Comparison of ENCODE assay signal across 9 mouse cellular contexts in genomic region chr16:30283743-30284337, GRCm38 (mm10). TPM values are rescaled to one million over a fixed set of nuclear protein-coding genes. Genes with fewer than 3 reads are reported as not detected.
A peak's percentile ranks its signal among the peaks of the same experiment; 100 is the strongest.
DNase-seq lines count a peak whose midpoint lies in the region; ATAC-seq and TF ChIP-seq lines count a peak whose summit lies in the region.
"Had no signal": no experiment of that assay in that cellular context is flagged by ENCODE, and none has a peak within 500 bp of the region (broad histone marks: within the 10 kb centered on the region; RNA-seq: fewer than 3 reads in every experiment).

No protein-coding gene starts in this region.

- H3K4me1 ChIP-seq in bone marrow, adult 2 months (ENCODE audit: control insufficient read depth, insufficient read depth, low read length): no peaks in the 10 kb centered on the region
- 0 out of 2 replicates have a peak, but pooled peaks cover 4% of the 10 kb centered on the region for H3K4me1 ChIP-seq in forebrain, embryonic 14.5 days (ENCODE audit: control insufficient read depth, insufficient read depth, low read length)
- peaks cover 26% of the 10 kb centered on the region for H3K4me1 ChIP-seq in intestine, embryonic 16.5 days (ENCODE audit: control insufficient read depth, insufficient read depth, low read length)
- H3K4me1 ChIP-seq in stomach, embryonic 16.5 days (ENCODE audit: control insufficient read depth, insufficient read depth, low read length): peaks cover 11% of the 10 kb centered on the region; the same call in 1 of the 2 replicates

- peak; percentile 60 for TF ChIP-seq CTCF in bone marrow, adult 2 months (IDR thresholded peaks at IDR 0.05; ENCODE audit: control insufficient read depth, insufficient read depth, low read length)

- H3K27ac ChIP-seq in bone marrow, adult 2 months (ENCODE audit: control insufficient read depth, insufficient read depth, low read depth, low read length, poor library complexity): no peak overlapping the region
- H3K27ac ChIP-seq in forebrain, embryonic 14.5 days (ENCODE audit: low read depth, low read length): no peak overlapping the region
- H3K27ac ChIP-seq in intestine, embryonic 16.5 days (ENCODE audit: low read length): no peak overlapping the region
- H3K27ac ChIP-seq in stomach, embryonic 16.5 days (ENCODE audit: low read length): no peak overlapping the region

- H3K4me2 ChIP-seq in forebrain, embryonic 14.5 days (ENCODE audit: low read length): peak overlapping the region; percentile 40
- H3K4me2 ChIP-seq in intestine, embryonic 16.5 days (ENCODE audit: low read depth, low read length): peak overlapping the region; percentile 36
- H3K4me2 ChIP-seq in stomach, embryonic 16.5 days (ENCODE audit: low read depth, low read length): peak overlapping the region; percentile 42

- no peak for TF ChIP-seq POLR2A in bone marrow, adult 2 months (IDR thresholded peaks at IDR 0.05; ENCODE audit: borderline replicate concordance, control insufficient read depth, low read depth, low read length)

- intact Hi-C loops in left cerebral cortex, postnatal 4 days (cut with DNase I): no loop called here

- no peaks in the 10 kb centered on the region for H3K36me3 ChIP-seq in forebrain, embryonic 14.5 days (ENCODE audit: control insufficient read depth, insufficient read depth, low read length)
- H3K36me3 ChIP-seq in intestine, embryonic 16.5 days (ENCODE audit: control insufficient read depth, insufficient read depth, low read length): no peaks in the 10 kb centered on the region
- no peaks in the 10 kb centered on the region for H3K36me3 ChIP-seq in stomach, embryonic 16.5 days (ENCODE audit: control insufficient read depth, insufficient read depth, low read length)

- DNase-seq in left cerebral cortex, postnatal 4 days: peak; percentile 46
- DNase-seq in left cerebral cortex, adult 11 months (ENCODE audit: low spot score): no peak
- peak; percentile 74 for DNase-seq in forebrain, embryonic 14.5 days (ENCODE audit: low spot score)
- peak; percentile 44 for DNase-seq in lung, postnatal 14 days
- DNase-seq in frontal cortex, postnatal 14 days (ENCODE audit: low spot score in 2 of 2): no peak

- peak; percentile 62 for ATAC-seq in forebrain, embryonic 14.5 days
- peak; percentile 43; the same call in 1 of the 2 replicates for ATAC-seq in intestine, embryonic 16.5 days
- ATAC-seq in stomach, embryonic 16.5 days (ENCODE audit: insufficient read depth, low FRiP score): peak; percentile 45; the same call in 1 of the 2 replicates

- WGBS in bone marrow, adult 2 months: 2% methylated on average over 15 of the region's 15 CpGs
- WGBS in forebrain, embryonic 14.5 days: under 1% methylated on average over 15 of the region's 15 CpGs
- 3% methylated on average over 15 of the region's 15 CpGs for WGBS in intestine, embryonic 16.5 days
- WGBS in stomach, embryonic 16.5 days: 1% methylated on average over 15 of the region's 15 CpGs

- H3K9ac ChIP-seq in forebrain, embryonic 14.5 days (ENCODE audit: low read length): peak overlapping the region; percentile 38; the same call in 1 of the 2 replicates
- peak overlapping the region; percentile 49; the same call in 1 of the 2 replicates for H3K9ac ChIP-seq in intestine, embryonic 16.5 days (ENCODE audit: low read depth, low read length)
- 0 out of 2 replicates have a peak overlapping the region, but pooled peaks have one; percentile 27 for H3K9ac ChIP-seq in stomach, embryonic 16.5 days (ENCODE audit: low read length)

- H3K27me3 ChIP-seq in forebrain, embryonic 14.5 days (replicated peaks; ENCODE audit: control insufficient read depth, insufficient read depth, low read length): peaks cover 16% of the 10 kb centered on the region
- no peaks in the 10 kb centered on the region; the same call in 1 of the 2 replicates for H3K27me3 ChIP-seq in intestine, embryonic 16.5 days (replicated peaks; ENCODE audit: control insufficient read depth, insufficient read depth, low read length)
- H3K27me3 ChIP-seq in stomach, embryonic 16.5 days (ENCODE audit: control insufficient read depth, insufficient read depth, low read length): peaks cover 13% of the 10 kb centered on the region

- H3K9me3 ChIP-seq in forebrain, embryonic 14.5 days (replicated peaks; ENCODE audit: control insufficient read depth, low read length): no peaks in the 10 kb centered on the region
- H3K9me3 ChIP-seq in intestine, embryonic 16.5 days (ENCODE audit: control insufficient read depth, low read length): no peaks in the 10 kb centered on the region
- no peaks in the 10 kb centered on the region for H3K9me3 ChIP-seq in stomach, embryonic 16.5 days (replicated peaks; ENCODE audit: control insufficient read depth, low read length)

- no peak overlapping the region for H3K4me3 ChIP-seq in bone marrow, adult 2 months (replicated peaks; ENCODE audit: control insufficient read depth, low read depth, low read length)
- peak overlapping the region; percentile 10; the same call in 1 of the 2 replicates for H3K4me3 ChIP-seq in forebrain, embryonic 14.5 days (ENCODE audit: low read depth, low read length)
- H3K4me3 ChIP-seq in intestine, embryonic 16.5 days (ENCODE audit: low read length): peak overlapping the region; percentile 1; the same call in 1 of the 2 replicates
- peak overlapping the region; percentile 7; the same call in 1 of the 2 replicates for H3K4me3 ChIP-seq in stomach, embryonic 16.5 days (replicated peaks; ENCODE audit: low read length)

RNA-seq across cellular contexts. Expression of gene Lrrc15, which starts 0.8 kb away (rescaled TPM):
- under 1 TPM in 1 of 2 experiments, not detected in 1; 0.12 TPM for total RNA-seq in left cerebral cortex, postnatal 4 days (2021)
- 0.47 TPM in 1 of 2 replicates, not detected in the other for polyA plus RNA-seq in bone marrow, adult 2 months (2011; ENCODE audit: insufficient read depth, insufficient read length, low replicate concordance, missing spikeins)
- 0.07 and 0.10 TPM in 2 replicates for polyA plus RNA-seq in forebrain, embryonic 14.5 days (2014; fragmentation: Nextera tagmentation; extraction: Ambion mirVana)
- 0.32 and 0.37 TPM in 2 replicates for polyA plus RNA-seq in intestine, embryonic 16.5 days (2015; fragmentation: Nextera tagmentation; extraction: Ambion mirVana)
- 0.28 and 0.55 TPM in 2 replicates for polyA plus RNA-seq in stomach, embryonic 16.5 days (2015; fragmentation: Nextera tagmentation; extraction: Ambion mirVana)

RNA-seq across cellular contexts. Expression of gene Cpn2, which starts 16.5 kb away (rescaled TPM):
- not detected for total RNA-seq in left cerebral cortex, postnatal 4 days (2021)
- polyA plus RNA-seq in bone marrow, adult 2 months (2011; ENCODE audit: insufficient read depth, insufficient read length, low replicate concordance, missing spikeins): 0.22 TPM in 1 of 2 replicates, not detected in the other
- not detected in 2 replicates for polyA plus RNA-seq in forebrain, embryonic 14.5 days (2014; fragmentation: Nextera tagmentation; extraction: Ambion mirVana)
- polyA plus RNA-seq in intestine, embryonic 16.5 days (2015; fragmentation: Nextera tagmentation; extraction: Ambion mirVana): 0.24 and 0.28 TPM in 2 replicates
- 0.17 and 0.26 TPM in 2 replicates for polyA plus RNA-seq in stomach, embryonic 16.5 days (2015; fragmentation: Nextera tagmentation; extraction: Ambion mirVana)
- polyA plus RNA-seq: gonadal fat pad, adult 2 months had no signal

RNA-seq across cellular contexts. Expression of gene Gp5, which starts 26.7 kb away (rescaled TPM):
- under 1 TPM; 0.30 to 0.62 TPM for total RNA-seq in left cerebral cortex, postnatal 4 days (2021)
- 51.9 and 84.2 TPM in 2 replicates for polyA plus RNA-seq in bone marrow, adult 2 months (2011; ENCODE audit: insufficient read depth, insufficient read length, low replicate concordance, missing spikeins)
- polyA plus RNA-seq in forebrain, embryonic 14.5 days (2014; fragmentation: Nextera tagmentation; extraction: Ambion mirVana): 0.28 and 0.32 TPM in 2 replicates
- polyA plus RNA-seq in intestine, embryonic 16.5 days (2015; fragmentation: Nextera tagmentation; extraction: Ambion mirVana): 0.42 and 0.43 TPM in 2 replicates
- 0.52 and 0.54 TPM in 2 replicates for polyA plus RNA-seq in stomach, embryonic 16.5 days (2015; fragmentation: Nextera tagmentation; extraction: Ambion mirVana)

Comparison
In these comparisons a context has a peak if more than half of its experiments do, and no peak if none do; other contexts are left out.
1. DNase-seq: peak in left cerebral cortex, postnatal 4 days (single experiment), forebrain, embryonic 14.5 days (single experiment) and lung, postnatal 14 days (single experiment); none in left cerebral cortex, adult 11 months (single experiment) and frontal cortex, postnatal 14 days (0 of 2).
2. RNA of gene Gp5, which starts 26.7 kb away (polyA plus RNA-seq): 51.9 to 84.2 TPM in bone marrow, adult 2 months; 0.52 to 0.54 TPM in stomach, embryonic 16.5 days, 0.42 to 0.43 TPM in intestine, embryonic 16.5 days and 0.28 to 0.32 TPM in forebrain, embryonic 14.5 days; every median in the first group is over 10 times any median in the second.
3. Peak in every context shown above with its lines, with median percentiles within 50 percentile points of each other: ATAC-seq, H3K4me2 ChIP-seq and H3K9ac ChIP-seq.